Mouse (Mus musculus) liver, embryonic 12.5 days (tissue): ENCODE results near the gene Cd163l1. TPM values are rescaled to one million over a fixed set of nuclear protein-coding genes. Genes with fewer than 3 reads are reported as not detected.

Source experiments
- ATAC-seq: fragments of 200-750 bp; cut with Nextera tagmentation; 2 replicates; pipeline ENCODE4 v1.8.0; 2017; ENCODE audit warnings: moderate number of reproducible peaks, mild to moderate bottlenecking, moderate library complexity
- H3K27ac ChIP-seq: fragments of 300-500 bp; sonication (generic); 2 replicates; pipeline ENCODE4 v1.5.1; 2016; ENCODE audit warnings: mild to moderate bottlenecking
- H3K27me3 ChIP-seq: fragments of 300-500 bp; sonication (generic); replicated peaks from 2 replicates; pipeline ENCODE4 v1.6.1; 2016; ENCODE audit warnings: mild to moderate bottlenecking, moderate library complexity
- H3K36me3 ChIP-seq: fragments of 300-500 bp; sonication (generic); 2 replicates; pipeline ENCODE4 v1.6.1; 2016; ENCODE audit warnings: mild to moderate bottlenecking, moderate library complexity
- H3K4me1 ChIP-seq: fragments of 300-500 bp; sonication (generic); 2 replicates; pipeline ENCODE4 v1.6.1; 2016
- H3K4me2 ChIP-seq: fragments of 300-500 bp; sonication (generic); 2 replicates; pipeline ENCODE4 v1.6.1; 2016; ENCODE audit warnings: mild to moderate bottlenecking, moderate library complexity
- H3K4me3 ChIP-seq: fragments of 300-500 bp; sonication (generic); 2 replicates; pipeline ENCODE4 v1.5.1; 2016; ENCODE audit warnings: mild to moderate bottlenecking, moderate library complexity
- H3K9ac ChIP-seq: fragments of 300-500 bp; sonication (generic); 2 replicates; pipeline ENCODE4 v1.6.1; 2016; ENCODE audit warnings: mild to moderate bottlenecking, moderate library complexity
- H3K9me3 ChIP-seq: fragments of 300-500 bp; sonication (generic); replicated peaks from 2 replicates; pipeline ENCODE4 v1.6.1; 2016; ENCODE audit warnings: mild to moderate bottlenecking, moderate library complexity
- WGBS: fragments of 180-500 bp; shearing (Covaris S2); methylation state at CpG from one replicate; pipeline ENCODE4 v1.1.7; 2016; ENCODE audit not compliant: insufficient replicate concordance; 5-methylcytosine and 5-hydroxymethylcytosine counted together
- polyA plus RNA-seq: library from polyadenylated mRNA; unstranded; fragments of >200 nt; fragmentation: Nextera tagmentation; extraction: Ambion mirVana; gene quantifications from 2 replicates; pipeline ENCODE4 v1.2.1, GENCODE M21; 2016

The Cd163l1 gene
- polyA plus RNA-seq, 1 experiment from 2014 or later: not detected

DNA sequence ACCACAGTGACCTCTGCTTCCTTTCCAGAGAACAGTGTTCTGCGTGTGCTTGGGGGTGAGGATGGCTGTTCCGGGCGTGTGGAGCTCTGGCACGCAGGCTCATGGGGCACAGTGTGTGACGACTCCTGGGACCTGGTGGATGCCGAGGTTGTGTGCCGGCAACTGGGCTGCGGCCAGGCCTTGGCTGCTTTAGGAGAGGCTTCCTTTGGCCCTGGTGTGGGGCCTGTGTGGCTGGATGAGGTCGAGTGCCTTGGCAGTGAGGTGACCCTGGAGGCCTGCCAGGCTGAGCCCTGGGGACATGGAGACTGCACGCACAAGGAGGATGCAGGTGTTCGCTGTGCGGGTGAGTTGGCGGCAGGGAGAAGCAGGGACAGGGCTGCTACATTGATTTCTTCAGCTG lies 10.4 kb downstream of the Cd163l1 start:
- H3K27ac ChIP-seq: no peak overlapping the region
- H3K9me3 ChIP-seq: no peaks in the 10 kb centered on the region
- no peak overlapping the region for H3K4me3 ChIP-seq
- ATAC-seq: no peak
- no peaks in the 10 kb centered on the region for H3K36me3 ChIP-seq
- no peaks in the 10 kb centered on the region for H3K27me3 ChIP-seq
- WGBS: 68% methylated on average over 13 of the region's 13 CpGs
- H3K4me1 ChIP-seq: no peaks in the 10 kb centered on the region
- no peak overlapping the region for H3K4me2 ChIP-seq
- H3K9ac ChIP-seq: no peak overlapping the region

DNA sequence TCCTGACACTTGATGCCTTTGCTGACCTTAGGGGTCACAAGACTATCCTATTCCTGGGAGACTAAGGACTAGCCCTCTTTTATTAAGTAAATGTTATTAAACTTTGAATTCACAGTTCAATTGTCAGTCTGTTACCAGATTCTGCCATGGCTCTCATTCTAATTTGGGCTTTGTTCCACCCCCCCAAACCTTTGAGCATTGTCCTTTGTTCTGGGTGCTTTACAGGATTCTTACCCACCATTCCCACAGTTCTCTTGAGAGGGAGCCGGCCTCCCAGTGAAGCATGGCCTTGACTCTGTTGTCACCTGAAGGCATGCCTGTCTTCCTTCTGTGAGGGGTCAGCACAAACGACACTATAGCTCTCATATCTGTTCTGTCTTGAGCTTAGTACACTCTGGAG lies 13.0 kb downstream of the Cd163l1 start:
- no peak overlapping the region for H3K9ac ChIP-seq
- no peaks in the 10 kb centered on the region for H3K4me1 ChIP-seq
- 48% methylated on average over 2 of the region's 2 CpGs for WGBS
- H3K36me3 ChIP-seq: no peaks in the 10 kb centered on the region
- no peak overlapping the region for H3K4me3 ChIP-seq
- no peak overlapping the region for H3K4me2 ChIP-seq
- no peak overlapping the region for H3K27ac ChIP-seq
- H3K9me3 ChIP-seq: 0 out of 2 replicates have a peak, but pooled peaks cover 3% of the 10 kb centered on the region
- H3K27me3 ChIP-seq: no peaks in the 10 kb centered on the region
- no peak for ATAC-seq

DNA sequence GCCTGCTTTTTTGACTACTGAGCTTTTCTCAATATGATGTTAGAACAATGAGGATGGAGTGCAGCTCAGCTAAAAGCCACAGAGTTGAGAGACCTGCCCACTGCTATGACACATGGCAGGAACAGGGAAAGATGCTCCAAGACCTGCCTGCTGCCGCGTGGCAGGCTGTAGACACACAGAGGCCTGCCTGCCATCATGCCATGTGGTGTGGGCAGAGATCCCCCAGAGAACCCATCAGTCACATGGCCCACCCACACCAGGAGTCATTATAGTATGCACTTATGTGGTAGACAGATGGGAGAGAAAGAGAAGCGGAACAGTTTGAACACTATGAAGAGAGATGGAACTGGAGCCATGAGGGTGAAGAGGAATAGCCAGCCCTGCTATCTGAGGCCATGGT lies 15.6 kb downstream of the Cd163l1 start:
- ATAC-seq: no peak
- 75% methylated on average over 3 of the region's 3 CpGs for whole genome bisulfite sequencing
- Histone ChIP-seq H3K36me3 (no peaks in the 10 kb centered on the region), H3K4me3 (no peak overlapping the region), H3K4me2 (no peak overlapping the region), H3K9me3 (0 out of 2 replicates have a peak, but pooled peaks cover 3% of the 10 kb centered on the region), H3K27ac (no peak overlapping the region), H3K9ac (no peak overlapping the region), H3K4me1 (no peaks in the 10 kb centered on the region), H3K27me3 (no peaks in the 10 kb centered on the region)

DNA sequence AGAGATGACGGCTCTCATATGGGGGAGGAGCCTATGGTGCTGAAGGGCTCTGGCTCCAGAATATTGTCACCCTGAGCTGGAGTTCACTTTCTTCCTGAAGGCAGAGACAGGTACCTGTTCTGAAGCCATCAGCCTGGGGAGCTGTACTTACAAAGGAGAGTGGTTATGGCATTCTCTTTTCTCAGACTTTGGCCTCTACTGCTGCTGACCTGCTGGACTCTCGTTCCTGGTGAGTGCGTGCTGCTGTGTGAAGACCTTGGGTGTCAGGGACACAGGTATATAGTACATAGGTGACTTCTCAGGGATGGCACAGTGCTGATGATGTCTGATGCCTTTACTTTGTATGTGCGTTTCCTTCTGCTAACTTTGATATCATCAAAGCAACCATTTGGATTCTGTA lies 29.1 kb downstream of the Cd163l1 start, which contains the start of gene 5830411N06Rik:
Gene 5830411N06Rik (plus strand): TSS at position 69 of the 400 bp plus-strand sequence.
- Histone ChIP-seq H3K4me1 (no peaks in the 10 kb centered on the region), H3K36me3 (no peaks in the 10 kb centered on the region), H3K4me3 (no peak within 1 kb of the TSS), H3K9ac (no peak within 1 kb of the TSS), H3K27me3 (no peaks in the 10 kb centered on the region), H3K4me2 (no peak within 1 kb of the TSS), H3K27ac (no peak within 1 kb of the TSS), H3K9me3 (no peaks in the 10 kb centered on the region)
- no peak for ATAC-seq
- WGBS: 65% methylated on average over 4 of the region's 4 CpGs

DNA sequence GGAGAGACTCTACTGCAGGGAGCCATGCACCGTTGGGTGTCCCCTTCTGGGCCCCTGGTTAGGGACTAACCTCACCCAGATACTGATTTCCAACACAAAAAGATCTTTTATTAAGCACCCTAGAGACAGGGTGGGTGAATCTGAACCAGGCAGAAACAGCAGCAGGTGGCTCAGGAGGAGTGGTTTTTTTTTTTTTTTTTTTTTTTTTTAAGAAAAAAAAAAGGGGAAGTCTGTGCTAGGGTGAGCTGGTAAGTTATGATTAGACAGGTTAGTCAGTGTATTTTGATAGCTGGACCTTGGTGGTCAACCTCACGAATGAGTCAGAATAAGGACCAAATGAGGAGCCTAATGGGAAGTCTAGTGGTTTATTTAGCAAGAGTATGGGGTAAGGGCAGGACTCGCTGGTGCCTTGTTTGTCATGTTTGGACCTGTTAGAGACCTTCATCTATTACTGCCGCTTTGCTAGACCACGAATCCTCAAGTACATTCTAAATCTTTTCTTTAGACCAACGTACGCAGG lies 35.8 kb downstream of the Cd163l1 start:
- ATAC-seq: no peak
- H3K4me1 ChIP-seq: no peaks in the 10 kb centered on the region
- H3K27me3 ChIP-seq: no peaks in the 10 kb centered on the region
- H3K4me2 ChIP-seq: no peak overlapping the region
- no peak overlapping the region for H3K9ac ChIP-seq
- WGBS: 53% methylated on average over 7 of the region's 7 CpGs
- H3K4me3 ChIP-seq: no peak overlapping the region
- no peaks in the 10 kb centered on the region for H3K36me3 ChIP-seq
- no peak overlapping the region for H3K27ac ChIP-seq
- no peaks in the 10 kb centered on the region for H3K9me3 ChIP-seq

Other genes with a start within 250 kb of the Cd163l1 start
- not detected in 2 replicates for gene 6430531B16Rik, start 239.5 kb upstream of the Cd163l1 start, polyA plus RNA-seq
- 0.61 and 0.83 TPM in 2 replicates for gene Adam8, start 225.7 kb upstream of the Cd163l1 start, polyA plus RNA-seq
- gene Zfp511, start 181.9 kb upstream of the Cd163l1 start, polyA plus RNA-seq: 28.7 and 29.6 TPM in 2 replicates
- 36.6 and 38.3 TPM in 2 replicates for gene Tubgcp2, start 181.6 kb upstream of the Cd163l1 start, polyA plus RNA-seq
- gene Msx3, start 169.2 kb upstream of the Cd163l1 start, polyA plus RNA-seq: not detected in 2 replicates
- gene Caly, start 135.7 kb upstream of the Cd163l1 start, polyA plus RNA-seq: 0.33 and 0.38 TPM in 2 replicates
- not detected in 2 replicates for gene Prap1, start 124.9 kb upstream of the Cd163l1 start, polyA plus RNA-seq
- gene Fuom, start 115.8 kb upstream of the Cd163l1 start, polyA plus RNA-seq: 7.4 and 7.6 TPM in 2 replicates
- 11.0 and 11.5 TPM in 2 replicates for gene Paox, start 102.5 kb upstream of the Cd163l1 start, polyA plus RNA-seq
- gene Echs1, start 101.8 kb upstream of the Cd163l1 start, polyA plus RNA-seq: 78.4 and 78.7 TPM in 2 replicates
- gene Mtg1, start 80.7 kb upstream of the Cd163l1 start, polyA plus RNA-seq: 25.4 and 25.6 TPM in 2 replicates
- gene Sprn, start 63.4 kb upstream of the Cd163l1 start, polyA plus RNA-seq: 0.04 TPM in 1 of 2 replicates, not detected in the other
- not detected in 2 replicates for gene Olfr522, start 53.5 kb upstream of the Cd163l1 start, polyA plus RNA-seq
- not detected in 2 replicates for gene Olfr523, start 45.0 kb upstream of the Cd163l1 start, polyA plus RNA-seq
- not detected in 2 replicates for gene Olfr524, start 12.3 kb upstream of the Cd163l1 start, polyA plus RNA-seq
- gene 5830411N06Rik, start 29.0 kb downstream of the Cd163l1 start, polyA plus RNA-seq: not detected in 2 replicates
- gene Olfr525, start 102.6 kb downstream of the Cd163l1 start, polyA plus RNA-seq: not detected in 2 replicates
- gene Olfr527, start 115.8 kb downstream of the Cd163l1 start, polyA plus RNA-seq: not detected in 2 replicates
- gene Olfr60, start 143.4 kb downstream of the Cd163l1 start, polyA plus RNA-seq: not detected in 2 replicates
- gene Olfr530, start 158.1 kb downstream of the Cd163l1 start, polyA plus RNA-seq: not detected in 2 replicates
- not detected in 2 replicates for gene Olfr531, start 184.7 kb downstream of the Cd163l1 start, polyA plus RNA-seq
- not detected in 2 replicates for gene Olfr532, start 203.4 kb downstream of the Cd163l1 start, polyA plus RNA-seq
- gene Olfr533, start 245.1 kb downstream of the Cd163l1 start, polyA plus RNA-seq: not detected in 2 replicates